Mouse (Mus musculus) layer of hippocampus, adult 2 months (tissue): ENCODE measurements at regions not wholly inside any gene's neighbourhood (a gene's known extent, or its start where the extent isn't known, plus 50 kb on each side); places are given as distances from the start of the nearest gene placed in this dataset.
"Not testable (repeated sequence)": the region's sequence is repeated elsewhere in the genome, so short reads cannot be mapped to it uniquely, and the experiment has no call there.

Experiments used
- DNase-seq, 2 experiments: peaks; one replicate each; pipeline ENCODE4 v3.0.0; 2022; ENCODE audit warnings: low spot score in 2 of 2
- H3K27ac ChIP-seq: fragments of 200-600 bp; 2 replicates; pipeline ENCODE4 v1.8.1; 2022
- H3K4me3 ChIP-seq: fragments of 200-600 bp; 2 replicates; pipeline ENCODE4 v1.8.1; 2022; ENCODE audit warnings: mild to moderate bottlenecking
- CTCF ChIP-seq: fragments of 200-600 bp; conservative IDR thresholded peaks from 2 replicates; pipeline ENCODE4 v1.8.1; 2022; ENCODE audit warnings: antibody characterized with exemption, mild to moderate bottlenecking, moderate library complexity

GRCm38 (mm10) chr9:41914611-41915010 lies 209.5 kb downstream of the Sorl1 start:
- DNase-seq = no peak

GRCm38 (mm10) chr9:41913911-41914310 lies 210.2 kb downstream of the Sorl1 start:
- no peak for TF ChIP-seq CTCF
- no peak overlapping the region for H3K27ac ChIP-seq
- H3K4me3 ChIP-seq = no peak overlapping the region
- no peak for DNase-seq

More at GRCm38 (mm10) chr9:41914611-41915010, 209.5 kb downstream of the Sorl1 start:
- Histone ChIP-seq H3K4me3 (no peak overlapping the region), H3K27ac (no peak overlapping the region)
- peak; percentile 30; the same call in 1 of the 2 replicates for TF ChIP-seq CTCF

GRCm38 (mm10) chr9:41912482-41912881 lies 211.6 kb downstream of the Sorl1 start:
- H3K27ac ChIP-seq = no peak overlapping the region
- TF ChIP-seq CTCF = no peak
- DNase-seq = no peak
- no peak overlapping the region for H3K4me3 ChIP-seq

- TF ChIP-seq CTCF = no peak
- no peak overlapping the region for H3K4me3 ChIP-seq
- no peak overlapping the region for H3K27ac ChIP-seq
- DNase-seq = no peak
These were observed 223.5 kb downstream of the Sorl1 start for GRCm38 (mm10) chr9:41900606-41900974.

GRCm38 (mm10) chr9:41899766-41900605 lies 224.1 kb downstream of the Sorl1 start:
- TF ChIP-seq CTCF = no peak
- H3K4me3 ChIP-seq = no peak overlapping the region
- DNase-seq = no peak
- H3K27ac ChIP-seq = no peak overlapping the region

GRCm38 (mm10) chr9:41895106-41895505 lies 229.0 kb downstream of the Sorl1 start:
- no peak for TF ChIP-seq CTCF
- no peak for DNase-seq
- Histone ChIP-seq H3K4me3 (no peak overlapping the region), H3K27ac (no peak overlapping the region)

GRCm38 (mm10) chr9:41892841-41893240 lies 231.3 kb downstream of the Sorl1 start:
- no peak for TF ChIP-seq CTCF
- H3K27ac ChIP-seq = no peak overlapping the region
- DNase-seq = no peak

GRCm38 (mm10) chr9:41891206-41891605 lies 232.9 kb downstream of the Sorl1 start:
- H3K27ac ChIP-seq = peak overlapping the region; percentile 98
- no peak for TF ChIP-seq CTCF
- peak overlapping the region; percentile 63; the same call in 1 of the 2 replicates for H3K4me3 ChIP-seq
- no peak for DNase-seq

More at GRCm38 (mm10) chr9:41892841-41893240, 231.3 kb downstream of the Sorl1 start:
- no peak overlapping the region for H3K4me3 ChIP-seq

GRCm38 (mm10) chr9:41890273-41891141 lies 233.6 kb downstream of the Sorl1 start:
- Histone ChIP-seq H3K4me3 (peak overlapping the region; percentile 63), H3K27ac (peak overlapping the region; percentile 98)
- DNase-seq = peak; percentile 61 to 76
- peak; percentile 51 for TF ChIP-seq CTCF

GRCm38 (mm10) chr9:41889568-41890272 lies 234.4 kb downstream of the Sorl1 start:
- no peak for TF ChIP-seq CTCF
- no peak for DNase-seq
- Histone ChIP-seq H3K4me3 (peak overlapping the region; percentile 63), H3K27ac (peak overlapping the region; percentile 98)

GRCm38 (mm10) chr9:41888616-41889150 lies 235.4 kb downstream of the Sorl1 start:
- Histone ChIP-seq H3K4me3 (no peak overlapping the region), H3K27ac (no peak overlapping the region)
- TF ChIP-seq CTCF = no peak
- DNase-seq = no peak

GRCm38 (mm10) chr9:41886456-41886855 lies 237.6 kb downstream of the Sorl1 start:
- DNase-seq, H3K27ac ChIP-seq, H3K4me3 ChIP-seq: not testable (repeated sequence)

GRCm38 (mm10) chr9:41880457-41880856 lies 243.6 kb downstream of the Sorl1 start:
- TF ChIP-seq CTCF = no peak
- H3K27ac ChIP-seq = no peak overlapping the region
- H3K4me3 ChIP-seq = no peak overlapping the region
- DNase-seq = no peak
